Mouse (Mus musculus) liver, postnatal 0 days (tissue): ENCODE measurements around the gene Npas2. TPM values are rescaled to one million over a fixed set of nuclear protein-coding genes. Genes with fewer than 3 reads are reported as not detected.

Source experiments
- ATAC-seq: fragments of 200-750 bp; cut with Nextera tagmentation; 2 replicates; pipeline ENCODE4 v1.8.0; 2017; ENCODE audit warnings: mild to moderate bottlenecking, moderate library complexity
- DNase-seq: peaks from one replicate; pipeline ENCODE4 v3.0.0-alpha.2; 2016
- H3K27ac ChIP-seq: fragments of 300-500 bp; sonication (generic); 2 replicates; pipeline ENCODE4 v1.5.1; 2014; ENCODE audit warnings: antibody characterized with exemption, moderate library complexity, mild to moderate bottlenecking, low read depth
- H3K27me3 ChIP-seq: fragments of 300-500 bp; sonication (generic); 2 replicates; pipeline ENCODE4 v1.6.1; 2014; ENCODE audit warnings: low read length, control low read depth, mixed read lengths; ENCODE audit not compliant: insufficient read depth
- H3K36me3 ChIP-seq: fragments of 300-500 bp; sonication (generic); replicated peaks from 2 replicates; pipeline ENCODE4 v1.6.1; 2014; ENCODE audit warnings: mild to moderate bottlenecking, control low read depth, low read length, moderate library complexity, mixed read lengths; ENCODE audit not compliant: insufficient read depth
- H3K4me1 ChIP-seq: fragments of 300-500 bp; sonication (generic); 2 replicates; pipeline ENCODE4 v1.6.1; 2014; ENCODE audit warnings: antibody characterized with exemption, mild to moderate bottlenecking, control low read depth; ENCODE audit not compliant: insufficient read depth
- H3K4me2 ChIP-seq: fragments of 300-500 bp; sonication (generic); 2 replicates; pipeline ENCODE4 v1.6.1; 2014; ENCODE audit warnings: low read depth, mild to moderate bottlenecking, low read length, moderate library complexity, mixed read lengths
- H3K4me3 ChIP-seq: fragments of 300-500 bp; sonication (generic); 2 replicates; pipeline ENCODE4 v1.5.1; 2014; ENCODE audit warnings: low read depth, low read length
- H3K9ac ChIP-seq: fragments of 300-500 bp; sonication (generic); replicated peaks from 2 replicates; pipeline ENCODE4 v1.6.1; 2014; ENCODE audit warnings: mild to moderate bottlenecking, moderate library complexity
- H3K9me3 ChIP-seq: fragments of 300-500 bp; sonication (generic); 2 replicates; pipeline ENCODE4 v1.6.1; 2016; ENCODE audit warnings: mild to moderate bottlenecking, control low read depth, low read length, mixed read lengths
- CTCF ChIP-seq: sonication (generic); IDR thresholded peaks from 2 replicates; pipeline ENCODE4 v1.5.1; 2016; ENCODE audit warnings: antibody characterized with exemption, low read depth
- EP300 ChIP-seq: IDR thresholded peaks from 2 replicates; pipeline ENCODE4 v1.6.1; 2016; ENCODE audit warnings: antibody characterized with exemption, low read depth, mild to moderate bottlenecking
- WGBS: fragments of 180-500 bp; shearing (Covaris S2); extraction: QIAGEN DNeasy Blood & Tissue Kit; methylation state at CpG from one replicate; pipeline ENCODE4 v1.1.7; 2014; ENCODE audit not compliant: insufficient replicate concordance; 5-methylcytosine and 5-hydroxymethylcytosine counted together
- polyA plus RNA-seq: library from polyadenylated mRNA; unstranded; fragments of >200 nt; fragmentation: Nextera tagmentation; extraction: Ambion mirVana; gene quantifications from 2 replicates; pipeline ENCODE4 v1.2.1, GENCODE M21; 2015

The Npas2 gene
- polyA plus RNA-seq, 1 experiment from 2014 or later, result 0.15 TPM

GRCm38 (mm10) chr1:39234815-39235449 is 41.4 kb downstream of the Npas2 start:
- no peaks in the 10 kb centered on the region for H3K36me3 ChIP-seq
- no peaks in the 10 kb centered on the region for H3K9me3 ChIP-seq
- WGBS, result 57% methylated on average over 11 of the region's 11 CpGs
- no peaks in the 10 kb centered on the region for H3K4me1 ChIP-seq
- no peak for ATAC-seq
- H3K27me3 ChIP-seq, result no peaks in the 10 kb centered on the region
- no peak for DNase-seq
- H3K27ac ChIP-seq, result no peak overlapping the region
- H3K4me2 ChIP-seq, result no peak overlapping the region
- H3K9ac ChIP-seq, result no peak overlapping the region
- no peak for TF ChIP-seq EP300
- no peak for TF ChIP-seq CTCF
- H3K4me3 ChIP-seq, result no peak overlapping the region

GRCm38 (mm10) chr1:39237503-39238255 is 44.1 kb downstream of the Npas2 start:
- ATAC-seq (no peak), DNase-seq (no peak)
- 77% methylated on average over 9 of the region's 9 CpGs for WGBS
- no peak for TF ChIP-seq CTCF
- TF ChIP-seq EP300, result no peak
- Histone ChIP-seq H3K27ac (no peak overlapping the region), H3K4me1 (no peaks in the 10 kb centered on the region), H3K9me3 (no peaks in the 10 kb centered on the region), H3K27me3 (no peaks in the 10 kb centered on the region), H3K36me3 (no peaks in the 10 kb centered on the region), H3K4me2 (no peak overlapping the region), H3K4me3 (no peak overlapping the region), H3K9ac (no peak overlapping the region)

GRCm38 (mm10) chr1:39240860-39241584 is 47.5 kb downstream of the Npas2 start:
- Histone ChIP-seq H3K4me3 (no peak overlapping the region), H3K36me3 (no peaks in the 10 kb centered on the region), H3K9ac (no peak overlapping the region), H3K4me1 (no peaks in the 10 kb centered on the region), H3K27me3 (no peaks in the 10 kb centered on the region), H3K4me2 (no peak overlapping the region), H3K9me3 (no peaks in the 10 kb centered on the region), H3K27ac (no peak overlapping the region)
- TF ChIP-seq EP300, result no peak
- TF ChIP-seq CTCF, result no peak
- 78% methylated on average over 6 of the region's 6 CpGs for WGBS
- DNase-seq, result no peak
- no peak for ATAC-seq

- ATAC-seq (no peak), DNase-seq (no peak)
- no peaks in the 10 kb centered on the region for H3K36me3 ChIP-seq
- no peak overlapping the region for H3K27ac ChIP-seq
- WGBS, result 68% methylated on average over 1 of the region's 1 CpGs
- H3K9ac ChIP-seq, result no peak overlapping the region
- H3K27me3 ChIP-seq, result no peaks in the 10 kb centered on the region
- H3K4me1 ChIP-seq, result no peaks in the 10 kb centered on the region
- H3K9me3 ChIP-seq, result no peaks in the 10 kb centered on the region
- TF ChIP-seq EP300 (no peak), CTCF (no peak)
- H3K4me3 ChIP-seq, result no peak overlapping the region
- no peak overlapping the region for H3K4me2 ChIP-seq
Observed at GRCm38 (mm10) chr1:39244726-39245125, 51.2 kb downstream of the Npas2 start.

DNA sequence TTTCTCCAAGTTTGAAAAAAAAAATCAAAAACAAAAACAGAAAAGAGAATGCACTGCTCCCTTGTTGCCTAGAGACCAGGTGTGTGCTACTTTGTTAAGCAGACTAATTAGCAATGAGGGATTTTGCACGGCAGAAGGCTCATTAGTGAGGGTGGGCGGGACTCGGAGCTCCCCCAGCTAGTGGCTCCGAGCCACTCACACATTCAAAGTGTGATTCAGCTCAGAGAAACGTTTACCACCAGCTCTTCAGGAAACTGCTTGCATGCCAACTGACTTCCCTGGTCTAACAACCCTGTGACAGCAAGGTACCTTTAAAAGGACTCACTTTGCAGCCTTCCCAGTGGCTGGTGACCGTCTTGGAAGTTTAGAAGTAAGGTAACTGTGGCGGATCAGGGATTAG is 58.1 kb downstream of the Npas2 start:
- no peak overlapping the region for H3K27ac ChIP-seq
- H3K4me1 ChIP-seq, result no peaks in the 10 kb centered on the region
- H3K27me3 ChIP-seq, result no peaks in the 10 kb centered on the region
- no peak for DNase-seq
- no peak for TF ChIP-seq EP300
- TF ChIP-seq CTCF, result no peak
- no peak overlapping the region for H3K9ac ChIP-seq
- no peaks in the 10 kb centered on the region for H3K9me3 ChIP-seq
- H3K4me3 ChIP-seq, result no peak overlapping the region
- 50% methylated on average over 7 of the region's 7 CpGs for WGBS
- H3K36me3 ChIP-seq, result no peaks in the 10 kb centered on the region
- no peak for ATAC-seq
- no peak overlapping the region for H3K4me2 ChIP-seq

GRCm38 (mm10) chr1:39253771-39254170 is 60.2 kb downstream of the Npas2 start:
- Histone ChIP-seq H3K4me2 (no peak overlapping the region), H3K9me3 (no peaks in the 10 kb centered on the region), H3K4me3 (no peak overlapping the region), H3K27me3 (no peaks in the 10 kb centered on the region), H3K4me1 (no peaks in the 10 kb centered on the region), H3K36me3 (no peaks in the 10 kb centered on the region), H3K9ac (no peak overlapping the region), H3K27ac (no peak overlapping the region)
- no peak for TF ChIP-seq EP300
- TF ChIP-seq CTCF, result peak; percentile 55
- 65% methylated on average over 4 of the region's 4 CpGs for WGBS
- no peak for ATAC-seq
- peak; percentile 26 for DNase-seq
